Mouse (Mus musculus) embryo, embryonic 9.5 days (tissue): ENCODE results near the gene Rab40c.

Source experiments
- DNase-seq: peaks from one replicate; pipeline ENCODE4 v3.0.0-alpha.2; 2017; ENCODE audit errors: extremely low spot score

The Rab40c gene

DNA sequence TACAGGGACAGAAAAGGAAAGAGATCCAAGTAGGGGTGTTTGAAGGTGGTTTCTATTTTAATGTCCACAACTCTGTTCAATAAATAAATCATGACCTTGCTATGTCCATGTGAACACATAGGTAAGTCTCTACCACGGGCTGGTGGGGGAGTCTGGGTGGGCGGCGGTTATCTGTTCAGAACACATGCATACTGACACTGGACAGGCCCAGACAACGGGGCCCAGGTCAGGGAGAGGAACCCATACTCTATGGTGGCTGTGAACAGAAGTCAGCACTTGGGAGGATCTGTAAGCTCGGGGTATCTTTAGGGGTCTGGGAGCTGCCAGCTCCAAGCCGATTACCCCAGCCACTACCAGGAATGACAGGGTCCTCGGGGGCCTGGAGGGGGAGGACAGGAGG is 26.8 kb upstream of the Rab40c start:
- no peak for DNase-seq

DNA sequence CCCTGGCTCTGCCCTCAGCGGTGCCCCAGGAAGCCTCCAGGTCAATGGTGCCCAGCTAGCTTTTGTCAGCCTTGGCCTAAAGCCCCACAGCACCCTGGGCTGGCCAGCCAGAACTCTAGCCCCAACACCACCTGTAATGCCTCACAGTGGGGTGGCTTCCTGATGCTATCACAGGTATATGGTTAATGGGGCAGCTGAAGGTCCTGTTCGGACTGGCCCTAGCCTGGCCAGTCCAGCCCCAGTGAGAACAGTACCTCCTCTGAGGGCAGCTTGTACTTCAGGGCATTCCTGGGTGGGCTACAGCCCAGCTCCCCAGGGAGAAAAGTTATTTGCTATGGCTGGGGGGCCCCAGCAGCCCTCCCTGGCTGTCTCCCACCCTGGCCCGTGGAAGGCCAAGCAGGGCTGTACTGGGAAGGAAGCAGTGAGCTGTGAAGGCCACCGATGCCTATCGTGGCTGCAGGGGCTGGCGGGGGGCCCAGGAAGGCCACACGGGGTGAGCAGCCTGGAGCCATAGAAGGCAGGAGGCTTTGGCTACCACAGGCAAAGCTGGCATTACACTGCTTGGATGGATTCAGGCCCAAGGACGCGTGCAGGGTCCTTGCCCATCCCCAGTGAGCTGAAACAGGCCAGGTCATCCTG is 26.1 kb upstream of the Rab40c start:
- DNase-seq: no peak

DNA sequence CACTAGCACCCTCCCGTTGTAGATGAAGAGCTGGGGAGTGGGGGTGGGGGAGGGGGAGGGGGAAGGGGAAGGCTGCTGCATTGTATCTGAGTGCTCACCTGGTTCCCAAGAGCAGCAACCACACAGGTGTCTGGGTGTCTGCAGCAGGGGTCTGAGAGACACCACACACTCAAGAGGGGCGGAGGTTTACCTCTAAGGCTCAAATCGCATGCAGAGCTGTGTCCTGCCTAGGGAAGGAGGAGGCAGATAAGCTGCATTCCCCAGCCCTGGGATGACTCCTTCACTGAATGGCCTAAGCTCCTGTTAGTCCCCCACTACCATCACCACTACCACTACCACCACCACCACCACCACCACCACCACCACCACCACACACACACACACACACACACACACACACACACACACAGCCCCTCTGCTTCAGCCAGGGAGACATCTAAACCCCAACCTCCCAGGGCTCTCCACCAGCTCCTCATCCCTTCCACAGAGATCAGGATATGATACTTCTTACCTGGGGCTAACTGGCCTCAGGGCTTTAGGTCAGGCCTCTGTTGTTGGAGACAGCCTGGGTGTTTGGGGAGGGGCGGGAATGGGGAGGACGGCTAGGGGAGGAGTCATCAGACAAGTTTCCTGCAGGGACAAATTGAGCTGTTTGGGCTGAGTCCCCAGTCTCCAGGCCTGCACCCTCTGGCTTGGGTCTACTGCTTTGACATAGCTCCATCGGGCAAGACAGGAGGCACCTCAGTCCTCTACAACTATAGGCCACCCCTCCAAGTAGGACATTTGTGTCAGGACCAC is 25.0 kb upstream of the Rab40c start, which contains the start of the genes Pigq and Nhlrc4:
TSS of gene Pigq (minus strand) at position 571 of the 798 bp plus-strand sequence.
TSS of gene Nhlrc4 (minus strand) at position 596 of the 798 bp plus-strand sequence.
- DNase-seq: no peak

DNA sequence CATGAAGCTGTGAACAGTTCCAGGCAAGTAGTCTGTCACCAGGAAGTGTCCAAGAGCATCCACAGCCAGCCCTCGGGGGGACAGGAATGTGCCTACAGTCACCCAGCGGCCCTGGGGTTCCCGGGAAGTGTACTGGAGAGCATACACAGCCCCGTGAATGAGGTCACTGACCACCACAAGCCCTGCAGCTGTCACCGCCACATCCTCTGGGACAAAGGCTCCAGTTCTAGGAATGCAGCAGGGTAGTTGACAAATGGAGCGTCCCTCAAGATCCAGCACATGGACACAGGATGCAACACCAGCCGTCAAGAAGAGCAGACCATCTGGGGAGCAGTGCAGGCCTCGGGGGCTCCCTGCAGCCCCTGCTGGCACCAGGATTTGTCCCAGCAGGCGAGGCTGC is 24.2 kb upstream of the Rab40c start:
- DNase-seq: no peak

DNA sequence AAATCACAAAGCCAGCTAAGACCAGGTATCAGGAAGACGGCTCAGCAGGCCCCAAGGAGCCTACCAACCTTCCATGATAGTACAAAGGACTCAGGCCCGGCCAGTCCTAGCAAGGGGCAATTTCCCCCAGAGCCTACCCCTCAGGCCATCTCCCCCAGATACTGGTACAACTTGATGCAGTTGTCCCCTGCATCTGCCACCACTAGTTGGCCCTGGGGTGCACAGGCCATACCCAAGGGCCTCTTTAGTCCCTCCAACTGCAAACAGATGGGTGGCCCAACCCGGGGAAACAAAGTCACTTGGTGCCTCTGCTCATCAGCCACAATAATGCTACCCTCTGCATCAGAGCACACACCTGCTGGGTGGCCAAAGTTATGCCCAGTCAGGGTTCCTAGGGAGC is 23.7 kb upstream of the Rab40c start:
- DNase-seq: no peak

DNA sequence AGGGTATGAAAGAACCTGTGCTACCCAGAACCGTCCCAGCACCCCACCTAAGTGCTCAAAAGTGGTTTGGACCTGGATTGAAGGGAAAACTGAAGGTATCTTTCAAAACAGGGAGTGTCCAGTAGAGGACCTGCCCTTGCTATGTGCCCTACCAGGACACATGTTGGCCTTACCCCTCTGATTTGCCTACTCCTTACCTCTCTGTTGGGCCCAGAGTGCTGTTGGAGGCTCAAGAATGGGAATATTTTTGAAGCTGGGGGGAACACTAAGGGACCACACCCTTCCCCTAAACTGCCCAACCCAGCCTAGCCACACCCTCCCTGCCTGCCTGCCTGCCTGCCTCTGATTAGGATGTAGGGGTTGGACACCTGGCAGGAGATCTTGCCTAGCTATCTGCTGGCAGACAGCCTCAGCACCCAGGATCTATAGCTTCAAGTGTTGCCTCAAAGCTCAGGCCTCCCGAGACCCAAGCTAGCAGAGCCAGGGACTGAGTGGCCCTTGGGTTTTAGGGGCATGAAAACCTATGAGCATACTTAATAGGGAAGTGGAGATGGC is 23.1 kb upstream of the Rab40c start:
- no peak for DNase-seq

DNA sequence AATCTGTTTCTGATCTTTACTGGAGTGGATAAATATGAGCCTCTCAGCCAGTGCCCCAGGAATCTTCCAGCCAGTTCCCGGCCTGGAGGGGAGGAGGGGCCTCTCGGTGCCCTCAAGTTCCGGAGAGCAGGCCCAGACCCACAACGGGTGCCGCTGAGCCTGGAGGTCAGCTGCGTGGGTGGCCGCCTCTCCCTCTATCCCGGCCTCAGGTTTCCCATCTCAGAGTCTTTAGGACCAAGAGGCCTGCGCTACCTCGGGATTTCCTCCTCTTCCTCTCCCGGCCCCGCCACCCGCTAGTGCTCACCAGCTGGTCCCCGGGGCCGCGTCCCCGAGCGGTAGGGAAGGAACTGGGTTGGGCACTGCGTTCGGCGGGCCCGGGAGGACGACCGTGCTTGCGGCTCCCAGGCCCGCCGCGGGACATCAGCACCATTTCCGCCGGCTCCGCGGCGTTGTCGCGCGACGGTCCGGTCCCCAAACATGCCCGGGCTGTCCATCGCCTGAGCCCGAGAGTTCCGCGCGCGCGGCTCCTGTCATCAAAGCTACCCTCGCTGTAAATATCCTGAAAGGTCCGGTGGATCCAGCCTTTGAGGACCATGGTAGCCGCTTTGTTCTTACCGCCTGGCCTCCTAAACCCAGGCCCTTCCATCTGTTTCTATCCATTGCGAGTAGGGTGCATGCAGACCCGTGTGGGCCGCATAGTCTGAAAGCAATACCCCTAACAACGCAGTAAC is 22.1 kb upstream of the Rab40c start:
- peak; percentile 83 for DNase-seq

DNA sequence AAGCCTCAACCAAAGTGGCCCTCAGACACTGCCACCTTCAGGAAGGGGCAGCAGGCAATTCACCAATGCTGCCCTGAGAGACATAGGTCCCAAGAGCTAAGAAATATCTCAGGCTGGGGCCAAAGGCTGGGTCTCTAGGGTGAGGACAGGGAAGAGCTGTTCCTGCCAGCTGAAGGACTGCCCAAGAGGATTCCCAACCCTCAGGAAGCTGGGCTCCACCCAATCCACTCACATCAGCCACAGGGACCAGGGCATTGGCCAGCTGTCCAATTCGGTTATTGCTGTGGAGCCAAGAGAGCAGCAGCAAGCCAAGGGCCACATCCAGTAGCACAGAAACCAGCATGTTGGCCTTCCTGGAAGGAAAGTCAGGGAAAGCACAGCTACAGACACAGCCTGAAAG is 15.0 kb upstream of the Rab40c start:
- no peak for DNase-seq

DNA sequence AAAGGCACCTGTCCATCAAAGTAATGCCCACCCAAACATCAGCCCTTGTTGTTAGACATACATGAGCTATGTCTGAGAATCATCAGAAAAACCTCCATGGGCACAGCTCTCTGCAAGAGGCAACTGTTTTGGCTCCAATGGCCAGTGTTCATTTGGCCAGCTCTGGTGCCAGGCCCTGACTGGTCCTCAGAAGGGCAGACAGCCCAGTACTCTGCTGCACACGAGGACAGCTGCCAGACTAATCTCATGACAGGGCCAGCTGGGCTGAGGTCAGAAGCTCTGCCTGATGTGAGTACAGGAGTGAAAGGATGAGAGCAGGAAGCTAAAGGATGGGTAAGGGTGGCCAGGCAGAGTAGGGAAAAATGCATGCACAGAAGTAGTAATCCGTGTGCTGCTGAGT is 5.8 kb upstream of the Rab40c start:
- DNase-seq: no peak

DNA sequence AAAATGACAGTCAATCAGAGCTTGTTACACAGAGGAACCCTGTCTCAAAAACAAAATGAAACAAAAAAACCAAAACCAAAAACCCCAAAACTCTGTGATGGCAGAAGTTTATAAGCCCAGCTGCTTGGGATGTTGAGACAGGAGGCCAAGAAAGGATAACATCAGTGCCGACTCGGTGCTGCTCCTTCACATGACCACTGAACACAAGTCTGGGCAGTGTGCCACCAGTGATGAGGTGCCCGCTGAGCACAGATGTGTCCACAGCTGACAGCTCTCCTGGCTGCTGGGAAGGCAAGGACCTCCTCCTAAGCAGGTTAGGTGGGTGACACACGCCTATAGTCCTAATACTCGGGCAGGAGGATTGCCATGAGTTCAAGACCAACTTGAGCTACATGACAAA is 2.6 kb upstream of the Rab40c start:
- no peak for DNase-seq

DNA sequence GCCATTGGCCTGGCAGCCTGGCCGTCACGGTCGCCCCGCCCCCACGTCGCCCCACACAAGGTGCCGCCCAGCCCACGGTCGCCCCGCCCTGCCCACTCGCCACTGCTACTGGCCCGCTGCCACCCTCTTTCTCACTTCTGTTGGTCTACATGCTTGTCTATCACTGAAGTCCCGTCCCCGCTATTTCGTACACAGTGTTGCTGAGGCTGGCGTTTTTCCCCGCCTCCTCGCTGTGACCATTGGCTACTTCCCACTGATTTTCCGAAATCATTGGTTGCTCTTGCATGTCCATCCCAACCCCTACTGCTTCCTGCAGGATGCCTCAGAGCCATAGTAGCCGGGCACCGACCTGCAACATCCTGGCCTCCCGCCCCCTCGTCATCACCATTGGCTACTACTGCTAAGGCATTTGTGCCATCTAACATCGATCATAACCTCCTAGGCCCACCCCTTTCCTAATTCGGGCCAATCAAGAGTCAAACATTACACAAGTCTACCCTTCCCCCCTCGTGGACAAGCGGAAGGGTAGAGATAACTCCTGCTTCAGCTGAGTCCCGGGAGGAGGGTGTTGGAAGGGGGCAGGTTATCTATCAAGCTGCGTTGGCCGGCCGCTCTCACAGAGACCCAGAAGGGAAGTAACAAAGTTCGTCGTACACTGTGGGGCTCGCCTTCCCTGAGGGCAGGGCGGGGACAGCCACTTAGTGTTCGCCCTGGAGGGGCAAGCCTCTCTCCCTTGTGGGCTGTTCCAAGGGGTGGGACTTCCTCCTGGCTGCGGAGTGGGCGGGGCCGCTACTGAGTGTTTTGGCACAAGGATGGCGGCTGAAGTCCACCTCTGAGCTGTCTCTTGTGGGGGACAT is 487 bp upstream of the Rab40c start:
- peak; percentile 99 for DNase-seq

DNA sequence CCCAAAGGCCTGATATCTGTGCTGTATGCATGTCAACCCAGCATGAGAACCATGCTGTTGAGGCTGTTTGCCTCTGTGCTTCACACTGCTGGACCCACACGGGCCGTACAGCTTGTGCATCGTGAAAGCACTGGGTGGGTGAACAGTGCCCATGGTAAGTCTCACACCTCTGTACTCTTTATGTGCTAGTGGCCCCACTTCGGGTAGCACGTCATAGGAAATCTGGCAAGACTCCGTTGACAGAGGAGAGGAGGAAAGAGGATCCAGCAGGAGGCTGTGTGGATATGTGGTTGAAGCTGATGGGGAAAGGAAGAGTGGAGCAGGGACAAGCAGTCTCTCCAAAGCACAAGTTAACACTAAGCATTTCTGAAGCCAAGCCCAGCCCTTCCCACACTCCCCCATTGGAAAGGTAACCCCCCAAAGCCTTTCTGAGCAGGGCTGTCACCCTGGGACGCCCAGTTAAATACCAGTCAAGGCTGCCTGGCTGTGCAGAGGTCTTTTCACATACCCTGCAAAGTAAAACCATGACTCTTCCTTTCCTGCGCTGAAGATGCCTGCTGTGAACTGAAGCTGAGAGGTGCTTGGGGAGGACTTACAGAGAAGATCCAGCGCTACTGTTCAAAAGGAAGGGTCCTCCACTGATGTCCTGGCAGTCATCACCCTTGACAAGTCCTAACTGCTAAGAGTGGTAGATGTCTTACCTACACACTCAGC is 1.3 kb downstream of the Rab40c start:
- DNase-seq: no peak

DNA sequence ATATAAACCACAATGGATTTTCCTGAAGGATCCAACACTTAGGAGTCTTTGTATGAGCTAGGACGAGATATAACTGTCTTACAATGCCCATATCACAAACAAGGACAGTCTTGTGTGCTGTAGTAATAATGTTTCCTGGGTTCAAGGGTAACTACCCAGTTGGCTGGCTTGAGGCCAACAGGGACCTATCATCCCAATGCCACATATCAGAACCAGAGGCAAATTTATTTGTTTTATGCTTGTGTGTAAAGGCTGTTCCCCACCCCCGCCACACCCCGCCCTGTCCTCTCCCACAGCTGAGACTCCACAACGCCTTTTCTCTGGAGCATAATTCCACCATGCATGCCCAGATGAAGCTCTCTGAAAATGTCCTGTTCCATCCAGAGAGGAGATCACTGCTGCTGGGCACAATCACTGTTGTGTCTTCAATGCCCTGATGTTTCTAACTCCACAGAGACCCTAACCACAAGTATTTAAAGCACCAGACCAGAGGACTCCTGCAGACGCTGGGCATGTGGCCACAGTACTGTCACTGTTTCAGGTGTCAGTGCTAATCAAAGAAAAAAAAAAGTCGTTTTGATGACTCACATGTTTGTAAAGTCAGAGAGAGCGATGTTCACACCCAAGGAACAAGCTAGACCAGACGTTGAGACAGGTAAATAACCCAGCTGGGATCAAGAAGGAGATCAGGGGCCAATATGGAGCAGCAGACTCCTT is 2.4 kb downstream of the Rab40c start:
- DNase-seq: no peak

DNA sequence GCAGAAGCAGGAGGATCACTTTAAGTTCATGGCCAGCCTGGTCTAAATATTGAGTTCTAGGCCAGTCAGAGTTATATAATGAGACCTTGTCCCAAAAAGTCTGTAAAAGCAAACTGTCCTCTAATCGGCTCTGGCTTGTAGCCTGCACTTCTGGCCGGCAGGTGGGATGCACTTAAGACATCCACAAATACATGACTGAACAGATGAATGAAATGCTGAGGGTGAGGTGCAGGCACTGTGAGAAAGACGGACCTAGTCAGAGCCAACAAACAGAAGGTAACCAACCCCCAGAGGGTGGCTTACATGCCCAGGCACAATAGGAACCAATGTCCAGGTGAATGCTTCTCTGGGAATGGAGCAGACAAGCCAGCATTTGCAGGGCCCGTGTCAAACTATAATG is 5.2 kb downstream of the Rab40c start:
- no peak for DNase-seq

DNA sequence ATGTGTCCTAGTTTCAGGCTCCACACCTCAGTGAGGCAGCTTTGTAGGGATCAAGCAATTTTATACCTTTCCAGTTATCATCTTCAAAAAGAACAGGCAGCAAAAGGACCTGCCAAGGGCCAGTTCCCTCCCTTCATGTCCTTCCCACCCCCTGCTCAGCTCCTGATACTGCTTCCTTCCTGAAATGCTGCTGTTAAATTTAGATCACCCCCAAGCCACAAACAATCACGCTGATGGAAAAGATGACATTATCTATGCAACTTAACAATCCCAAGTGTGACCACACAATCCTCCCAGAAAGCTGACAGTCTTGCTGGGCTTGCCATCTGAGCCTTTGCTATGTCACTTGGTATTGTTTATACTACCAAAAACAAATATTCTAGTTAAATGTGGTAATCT is 5.7 kb downstream of the Rab40c start:
- no peak for DNase-seq

DNA sequence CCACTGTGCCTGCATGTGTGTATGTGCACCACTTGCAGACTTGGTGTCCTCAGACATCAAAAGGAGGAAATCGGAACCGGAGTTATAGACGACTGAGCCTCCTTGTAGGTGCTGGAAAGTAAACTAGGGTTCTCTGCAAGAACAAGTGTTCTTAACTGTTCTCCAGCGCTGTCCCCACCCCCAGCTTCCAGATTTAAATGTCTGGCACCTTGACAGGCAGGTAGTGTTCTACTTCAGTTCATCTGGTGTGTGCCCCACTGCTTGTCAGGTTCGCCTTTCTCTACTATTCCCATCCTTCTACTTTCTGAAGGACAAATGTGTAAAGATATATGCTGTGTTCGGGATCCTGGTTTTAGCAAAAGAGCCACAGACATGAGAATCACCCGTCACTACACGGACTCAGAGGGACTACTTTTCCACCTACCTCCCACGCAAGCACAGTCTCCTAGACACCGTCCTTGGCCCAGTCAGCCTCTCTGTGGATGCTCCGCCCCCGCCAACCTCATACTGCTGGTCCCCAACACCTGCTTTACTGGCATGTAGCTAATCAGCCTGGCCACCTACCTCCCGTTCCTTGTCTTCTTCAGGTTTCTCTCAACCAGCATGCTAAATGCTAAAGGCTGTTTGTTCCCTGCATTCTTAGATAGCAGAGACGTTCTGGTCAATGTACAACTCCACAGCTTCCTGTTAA is 6.2 kb downstream of the Rab40c start:
- no peak for DNase-seq

DNA sequence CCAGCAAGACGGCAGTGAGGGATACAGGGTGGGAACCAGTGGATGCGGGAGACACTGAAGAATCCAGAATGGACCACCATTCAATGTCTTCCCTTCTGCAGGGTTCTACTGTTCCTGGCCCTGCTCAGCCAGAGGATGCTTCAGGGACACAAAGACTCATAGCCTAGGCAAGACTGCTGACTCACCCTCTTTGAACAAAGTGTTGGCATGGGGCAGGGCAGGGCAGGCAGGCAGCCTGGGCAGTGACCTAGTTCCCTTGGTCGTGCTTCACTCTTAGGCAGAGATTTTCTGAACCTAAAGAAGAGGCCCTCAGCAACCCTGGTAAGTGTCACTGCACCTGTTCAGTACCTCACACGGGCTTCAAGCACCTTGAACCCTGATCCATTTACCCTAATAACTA is 7.7 kb downstream of the Rab40c start:
- no peak for DNase-seq

DNA sequence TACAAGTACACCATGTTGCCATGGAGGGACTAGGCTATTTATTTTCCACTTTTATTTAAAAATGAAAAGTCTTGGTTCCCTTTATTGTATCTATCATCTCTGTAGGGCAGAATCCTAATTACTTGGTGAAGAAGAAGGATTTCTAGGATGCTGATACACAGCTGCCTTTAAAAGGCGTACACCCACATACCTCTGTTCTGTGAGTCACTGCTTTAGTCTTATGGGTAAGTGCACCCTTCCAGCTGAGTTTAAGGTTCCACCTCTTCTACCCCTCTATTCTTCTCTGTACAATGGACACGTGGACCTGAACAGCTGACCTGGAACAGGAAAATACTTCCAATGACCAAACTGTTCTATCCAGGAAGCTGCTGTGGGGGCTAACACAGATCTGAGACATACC is 11.9 kb downstream of the Rab40c start:
- no peak for DNase-seq

DNA sequence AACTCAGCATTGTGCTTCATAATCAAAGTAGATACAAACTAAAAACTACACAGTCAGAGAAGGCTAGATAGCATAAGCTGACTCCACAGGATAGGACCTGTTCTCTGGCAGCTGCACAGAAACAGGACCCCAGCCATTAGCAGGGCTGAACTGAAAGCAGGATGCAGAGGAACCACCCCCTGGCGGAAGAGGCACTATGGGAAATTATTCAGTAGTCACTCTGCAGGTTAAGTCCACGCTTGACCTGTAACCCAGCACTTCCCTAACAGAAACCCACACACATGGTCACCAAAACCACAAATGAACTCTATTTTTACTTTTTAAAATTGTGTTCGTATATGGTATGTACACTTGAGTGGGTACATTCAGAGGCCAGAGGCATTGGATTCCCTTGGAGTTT is 16.5 kb downstream of the Rab40c start:
- DNase-seq: no peak

DNA sequence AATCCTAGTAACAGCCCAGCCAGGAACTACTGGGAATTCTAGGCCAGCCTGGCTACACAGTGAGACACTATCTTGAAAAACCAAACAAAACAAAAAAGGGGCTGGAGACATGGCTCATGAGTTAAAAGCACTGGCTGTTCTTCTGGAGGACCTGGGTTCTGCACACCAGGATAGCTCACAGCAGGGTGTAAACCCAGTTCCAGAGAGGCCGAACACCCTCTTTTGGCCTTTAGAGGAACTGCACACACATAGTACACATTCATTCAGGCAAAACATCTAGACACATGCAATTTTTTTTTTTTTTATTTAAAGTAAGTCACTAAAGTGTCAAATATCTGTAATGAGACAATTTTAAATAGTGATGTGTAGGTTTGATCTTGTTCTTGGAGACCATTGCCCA is 19.3 kb downstream of the Rab40c start:
- no peak for DNase-seq
